Mouse (Mus musculus) bone marrow macrophage, adult 2 months (primary cell): Measurements from ENCODE around the gene Ttc21b.

Experiments used
- CTCF ChIP-seq: IDR thresholded peaks from 2 replicates; pipeline ENCODE4 v1.5.1; 2012; ENCODE audit warnings: low read depth, mild to moderate bottlenecking, low read length, moderate library complexity
- POLR2A ChIP-seq: IDR thresholded peaks from 2 replicates; pipeline ENCODE4 v1.6.1; 2012; ENCODE audit warnings: mild to moderate bottlenecking, low read depth, low read length, borderline replicate concordance

GRCm38 (mm10) chr2:66179782-66180181, 76.6 kb downstream of the Ttc21b start:
- no peak for TF ChIP-seq POLR2A
- no peak for TF ChIP-seq CTCF
